Mouse (Mus musculus) retina, adult 2 months (tissue): Measurements from ENCODE around the gene Btn1a1.

Source experiments
- DNase-seq: peaks from one replicate; pipeline ENCODE4 v3.0.0-alpha.2; 2012; ENCODE audit warnings: low read depth, low spot score

Gene Btn1a1

GRCm38 (mm10) chr13:23483153-23483552 is 17.5 kb upstream of the Btn1a1 start:
- DNase-seq: no peak

- DNase-seq: no peak
Observed at GRCm38 (mm10) chr13:23475658-23476057, 10.0 kb upstream of the Btn1a1 start.

GRCm38 (mm10) chr13:23466911-23467310 is 1.2 kb upstream of the Btn1a1 start:
- no peak for DNase-seq

- no peak for DNase-seq
Observed at GRCm38 (mm10) chr13:23466306-23466705, 605 bp upstream of the Btn1a1 start.

- no peak for DNase-seq
Observed at GRCm38 (mm10) chr13:23464841-23465366, 797 bp downstream of the Btn1a1 start.

GRCm38 (mm10) chr13:23464224-23464637 is 1.5 kb downstream of the Btn1a1 start:
- no peak for DNase-seq

- DNase-seq: peak; percentile 41
Observed at GRCm38 (mm10) chr13:23463381-23464223, 2.1 kb downstream of the Btn1a1 start.

GRCm38 (mm10) chr13:23462669-23463068 is 3.0 kb downstream of the Btn1a1 start:
- no peak for DNase-seq

GRCm38 (mm10) chr13:23462063-23462462 is 3.6 kb downstream of the Btn1a1 start:
- DNase-seq: no peak

- no peak for DNase-seq
Observed at GRCm38 (mm10) chr13:23459264-23459846, 6.3 kb downstream of the Btn1a1 start.

- DNase-seq: no peak
Observed at GRCm38 (mm10) chr13:23453926-23454325, 11.8 kb downstream of the Btn1a1 start.

- no peak for DNase-seq
Observed at GRCm38 (mm10) chr13:23453362-23453862, 12.3 kb downstream of the Btn1a1 start.

GRCm38 (mm10) chr13:23450398-23450797 is 15.3 kb downstream of the Btn1a1 start:
- no peak for DNase-seq

GRCm38 (mm10) chr13:23449235-23450095 is 16.2 kb downstream of the Btn1a1 start:
- DNase-seq: no peak

GRCm38 (mm10) chr13:23448758-23449157 is 16.9 kb downstream of the Btn1a1 start:
- no peak for DNase-seq

- no peak for DNase-seq
Observed at GRCm38 (mm10) chr13:23446498-23446952, 19.2 kb downstream of the Btn1a1 start.

- DNase-seq: peak; percentile 88
Observed at GRCm38 (mm10) chr13:23445561-23446320, 20.0 kb downstream of the Btn1a1 start.

- DNase-seq: no peak
Observed at GRCm38 (mm10) chr13:23445156-23445555, 20.5 kb downstream of the Btn1a1 start.

GRCm38 (mm10) chr13:23444451-23444850 is 21.2 kb downstream of the Btn1a1 start:
- no peak for DNase-seq

GRCm38 (mm10) chr13:23439901-23440300 is 25.8 kb downstream of the Btn1a1 start:
- no peak for DNase-seq

GRCm38 (mm10) chr13:23438521-23438920 is 27.2 kb downstream of the Btn1a1 start:
- no peak for DNase-seq
